Mouse (Mus musculus): Measurements from ENCODE around the gene Trpm2.
"Not testable (repeated sequence)": the region's sequence is repeated elsewhere in the genome, so short reads cannot be mapped to it uniquely, and the experiment has no call there.

The Trpm2 gene

DNA sequence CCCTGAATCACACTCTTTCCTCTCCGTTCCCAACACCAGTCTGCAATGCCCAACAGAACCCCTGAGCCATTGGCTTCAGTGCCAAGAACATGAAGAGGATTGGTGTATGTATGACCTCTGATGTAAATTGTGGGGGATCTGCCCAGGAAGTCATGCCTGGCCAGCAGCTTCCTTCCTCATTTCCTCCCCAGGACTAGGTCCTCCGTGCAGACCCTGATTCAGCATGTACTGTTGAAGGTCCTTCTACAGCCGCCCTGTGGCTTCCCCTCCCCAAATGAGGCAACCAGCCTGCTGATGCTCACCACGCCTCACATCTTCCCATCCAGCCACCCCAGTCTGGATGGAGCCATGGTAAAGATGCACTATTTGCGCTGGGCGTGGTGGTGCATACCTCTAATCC is at the start of gene Trpm2:
Gene Trpm2 (minus strand): TSS at position 83 of the 400 bp plus-strand sequence.
- no peak for DNase-seq (ENCODE audit: extremely low spot score)

GRCm38 (mm10) chr10:78019984-78020383 is 49.6 kb upstream of the Trpm2 start:
- DNase-seq (ENCODE audit: extremely low spot score), result not testable (repeated sequence)

GRCm38 (mm10) chr10:78019291-78019690 is 48.9 kb upstream of the Trpm2 start:
- DNase-seq (ENCODE audit: extremely low spot score), result no peak

DNA sequence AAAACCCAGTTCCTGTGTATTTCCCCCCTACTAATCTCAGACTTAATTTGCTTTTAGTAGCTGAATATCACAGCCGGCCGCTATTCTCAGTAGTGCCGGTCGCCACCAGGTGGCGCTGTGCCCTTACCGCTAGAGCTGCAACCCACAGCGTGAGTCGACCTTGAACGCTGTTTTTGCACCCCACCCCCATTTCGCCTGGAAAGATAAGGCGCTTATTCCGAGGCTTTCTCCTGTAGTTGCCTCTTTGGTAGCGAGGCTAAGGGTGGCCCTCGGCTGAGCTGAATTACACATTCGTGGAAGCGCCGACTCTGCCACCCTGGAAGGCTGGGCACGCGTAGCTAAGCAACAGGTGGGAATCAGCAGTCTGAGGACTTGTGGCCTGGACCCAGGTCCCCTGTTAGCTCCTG is 48.4 kb upstream of the Trpm2 start:
- peak; percentile 70 for DNase-seq (ENCODE audit: extremely low spot score)

GRCm38 (mm10) chr10:78016366-78016765 is 46.0 kb upstream of the Trpm2 start:
- no peak for DNase-seq (ENCODE audit: extremely low spot score)

DNA sequence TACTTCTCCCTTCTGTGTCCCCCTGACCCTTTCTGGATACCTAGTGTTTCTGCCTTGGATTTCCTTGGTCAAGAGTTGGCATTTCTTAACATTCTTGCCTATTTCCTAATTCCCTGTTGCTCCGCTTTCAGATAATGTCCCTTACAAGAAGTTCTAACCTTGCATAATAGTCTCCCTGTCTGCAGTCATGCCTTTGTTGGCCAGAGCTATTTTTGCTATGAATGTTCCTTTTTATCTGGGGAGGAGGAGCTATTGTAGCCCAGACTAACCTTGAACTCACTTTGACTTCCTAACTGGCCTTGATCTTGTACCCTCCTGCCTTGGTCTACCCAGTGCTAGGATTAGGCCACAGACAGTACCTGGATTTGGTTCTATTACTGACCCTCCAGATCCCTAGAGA is 45.1 kb upstream of the Trpm2 start:
- DNase-seq (ENCODE audit: extremely low spot score), result no peak

- DNase-seq (ENCODE audit: extremely low spot score), result no peak
Measured at GRCm38 (mm10) chr10:78012661-78013495, 42.5 kb upstream of the Trpm2 start.

- not testable (repeated sequence) for DNase-seq (ENCODE audit: extremely low spot score)
Measured at GRCm38 (mm10) chr10:78011116-78011515, 40.8 kb upstream of the Trpm2 start.

GRCm38 (mm10) chr10:78010335-78010734 is 40.0 kb upstream of the Trpm2 start:
- DNase-seq (ENCODE audit: extremely low spot score), result no peak

GRCm38 (mm10) chr10:78009945-78010293 is 39.6 kb upstream of the Trpm2 start, which contains the start of gene Pfkl:
Gene Pfkl (minus strand): TSS chr10:78010083.
- no peak for DNase-seq (ENCODE audit: extremely low spot score)

- peak; percentile 99 for DNase-seq (ENCODE audit: extremely low spot score)
Measured at GRCm38 (mm10) chr10:78009184-78009944, 39.0 kb upstream of the Trpm2 start.

GRCm38 (mm10) chr10:78008169-78008568 is 37.8 kb upstream of the Trpm2 start:
- no peak for DNase-seq (ENCODE audit: extremely low spot score)

DNA sequence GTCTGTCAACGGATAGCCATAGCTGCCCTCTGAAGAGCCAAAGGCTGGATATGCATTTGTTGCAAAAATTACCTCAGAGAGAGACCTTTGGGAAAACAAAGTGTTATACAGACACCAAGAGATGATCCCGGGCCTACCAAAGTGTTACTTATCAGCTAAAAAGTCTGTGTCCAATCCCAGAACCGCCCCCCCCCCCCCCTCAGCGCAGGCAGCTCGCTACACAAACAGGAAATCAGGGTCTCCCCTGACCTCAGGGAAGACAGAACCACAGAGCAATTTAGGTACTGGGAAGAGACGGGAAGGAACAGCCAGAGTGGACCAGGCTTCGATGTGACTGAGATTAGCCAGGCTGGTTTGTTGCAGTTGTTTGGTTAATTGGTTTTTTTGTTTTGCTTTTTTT is 36.8 kb upstream of the Trpm2 start:
- no peak for DNase-seq (ENCODE audit: extremely low spot score)

DNA sequence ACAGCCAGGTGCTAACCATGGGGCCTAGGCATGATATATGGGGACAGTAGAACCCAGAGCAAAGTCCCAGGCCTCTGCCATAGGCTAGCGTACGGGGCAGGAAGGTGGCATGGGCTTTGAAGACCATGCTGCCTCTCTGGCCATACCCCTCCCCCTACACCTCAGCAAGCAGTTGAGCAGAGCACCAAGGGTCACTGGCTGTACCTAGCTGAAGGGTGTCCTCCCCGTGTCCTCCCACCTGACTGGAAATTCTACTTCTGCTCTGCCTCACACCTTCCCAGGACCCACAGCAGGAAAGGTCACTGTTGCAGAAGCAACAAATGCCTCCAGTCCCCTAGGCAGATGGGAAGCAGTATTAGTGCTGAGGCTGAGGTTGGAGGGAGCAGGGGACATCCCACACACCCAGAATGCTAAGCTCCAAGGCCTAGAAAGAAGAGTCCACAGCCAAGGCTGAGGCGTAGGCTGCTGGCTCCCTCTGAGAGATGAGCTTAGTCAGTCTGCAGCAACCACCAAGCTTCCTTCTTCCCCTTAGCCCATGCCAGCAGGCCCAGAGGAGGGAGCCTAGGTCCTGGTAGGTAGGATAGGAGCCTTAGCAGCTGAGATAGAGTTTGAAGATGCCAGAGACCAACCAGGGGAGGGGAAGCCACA is 35.6 kb upstream of the Trpm2 start:
- no peak for DNase-seq (ENCODE audit: extremely low spot score)

DNA sequence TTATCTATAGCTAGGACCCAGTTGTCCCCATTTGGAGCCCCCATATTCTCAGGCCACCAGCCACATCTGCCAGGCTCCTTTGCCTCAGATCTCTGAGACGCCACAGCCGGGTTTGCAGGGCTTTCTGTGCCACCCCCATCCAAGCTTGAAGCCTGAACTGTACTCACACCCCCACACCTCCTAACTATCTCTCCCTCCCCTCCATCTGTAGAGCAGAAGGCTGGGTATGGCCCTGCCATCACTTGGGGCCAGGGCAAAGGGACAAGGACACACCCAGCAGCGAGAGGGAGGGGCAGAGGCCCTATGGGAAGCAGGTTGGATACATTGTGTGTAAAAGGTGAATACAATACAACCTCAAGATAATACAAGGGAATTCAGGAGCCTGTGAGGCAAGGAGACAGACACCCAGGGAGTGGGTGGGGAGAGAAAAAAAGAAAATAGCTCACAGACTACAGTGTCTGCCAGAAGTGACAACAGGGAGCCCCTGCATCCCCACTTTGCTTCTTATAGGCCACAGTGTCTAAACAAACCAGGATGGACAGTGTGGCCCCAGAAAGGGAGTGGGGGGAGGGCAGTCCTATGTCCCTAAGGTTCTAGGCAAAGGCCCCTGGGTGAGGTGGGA is 34.2 kb upstream of the Trpm2 start:
- DNase-seq (ENCODE audit: extremely low spot score), result no peak

- DNase-seq (ENCODE audit: extremely low spot score), result no peak
Measured at GRCm38 (mm10) chr10:78002316-78002715, 32.0 kb upstream of the Trpm2 start.

GRCm38 (mm10) chr10:78001796-78002195 is 31.4 kb upstream of the Trpm2 start:
- no peak for DNase-seq (ENCODE audit: extremely low spot score)

DNA sequence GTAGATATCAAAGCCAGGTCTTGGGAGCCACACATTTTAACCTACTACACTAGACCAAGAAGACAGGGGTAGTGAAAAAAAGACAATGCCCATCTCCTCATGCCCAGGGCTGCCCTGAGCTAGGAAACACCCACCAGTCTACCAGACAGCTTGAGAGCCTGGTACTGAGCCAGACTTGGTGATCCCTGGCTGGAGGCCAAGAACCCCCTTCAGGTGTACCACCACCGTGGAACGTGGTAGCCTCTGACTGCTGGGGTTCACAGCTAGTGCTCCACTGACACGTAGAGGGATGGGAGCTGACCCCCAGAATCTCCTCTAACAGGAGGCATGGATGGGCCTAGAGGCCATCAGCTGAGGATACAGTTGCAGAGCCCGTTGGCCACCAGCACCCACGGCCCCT is 29.8 kb upstream of the Trpm2 start:
- DNase-seq (ENCODE audit: extremely low spot score), result no peak

GRCm38 (mm10) chr10:77995639-77996038 is 25.3 kb upstream of the Trpm2 start:
- no peak for DNase-seq (ENCODE audit: extremely low spot score)

DNA sequence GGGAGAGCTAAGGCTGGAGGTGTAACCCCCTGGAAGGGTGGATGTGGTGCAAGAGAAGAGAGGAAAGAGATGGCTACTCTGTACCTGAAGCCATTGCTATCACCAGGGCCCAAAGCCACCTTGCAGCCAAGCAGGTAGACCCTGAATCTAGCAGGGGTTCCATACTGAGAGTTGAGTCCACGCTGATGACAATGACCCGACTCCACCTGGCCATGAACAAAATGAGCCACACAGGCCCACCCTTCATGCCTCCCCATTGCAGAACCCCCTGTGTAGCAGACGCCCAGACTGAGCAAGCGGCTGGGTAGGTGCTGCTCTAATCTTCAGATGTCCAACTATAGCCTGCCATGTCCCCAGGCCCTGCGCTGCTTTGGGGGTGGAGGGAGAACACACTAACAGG is 15.4 kb upstream of the Trpm2 start:
- DNase-seq (ENCODE audit: extremely low spot score), result no peak

- DNase-seq (ENCODE audit: extremely low spot score), result peak; percentile 77
Measured at GRCm38 (mm10) chr10:77984660-77985059, 14.3 kb upstream of the Trpm2 start.

All from embryo, embryonic 9.5 days (tissue).